Mouse (Mus musculus): ENCODE measurements around the gene Ankrd9. TPM values are rescaled to one million over a fixed set of nuclear protein-coding genes. Genes with fewer than 3 reads are reported as not detected.
A peak's percentile ranks its signal among the peaks of the same experiment; 100 is the strongest.

Ankrd9 gene
- total and polyA plus RNA-seq, 3 experiments: 13.8 to 26.0 TPM; not detected in 1

GRCm38 (mm10) chr12:110967146-110967545, 11.7 kb downstream of the Ankrd9 start:
- peaks cover 0 to 20% of the 10 kb centered on the region in 2 experiments; a peak in 2 of 4 replicates for H3K36me3 ChIP-seq (ENCODE audit: control insufficient read depth in 1 of 2, insufficient read depth in 2 of 2, low read length in 2 of 2)
- H3K27ac ChIP-seq (ENCODE audit: control insufficient read depth, low read depth, low read length): no peak overlapping the region
- H3K27me3 ChIP-seq (ENCODE audit: control insufficient read depth in 1 of 2, insufficient read depth in 2 of 2, low read length in 2 of 2): no peaks in the 10 kb centered on the region
- TF ChIP-seq ELF1 (IDR thresholded peaks at IDR 0.05; ENCODE audit: low read depth, low read length) (no peak), SMC3 (IDR thresholded peaks at IDR 0.05; ENCODE audit: low read depth, low read length) (no peak), CTCF (IDR thresholded peaks at IDR 0.05 in 2 of 3, conservative IDR thresholded peaks at IDR 0.05 in 1 of 3; ENCODE audit: control insufficient read depth in 1 of 3, insufficient read depth in 1 of 3, low read depth in 2 of 3, low read length in 3 of 3, poor library complexity in 1 of 3, severe bottlenecking in 1 of 3) (no peak), CHD2 (IDR thresholded peaks at IDR 0.05; ENCODE audit: low read length) (no peak), NRF1 (IDR thresholded peaks at IDR 0.05; ENCODE audit: insufficient read depth, low read depth, low read length, poor library complexity, severe bottlenecking) (no peak), TAL1 (IDR thresholded peaks at IDR 0.05; ENCODE audit: low read length) (no peak), MYC (IDR thresholded peaks at IDR 0.05; ENCODE audit: low read depth, low read length) (no peak), ZKSCAN1 (IDR thresholded peaks at IDR 0.05; ENCODE audit: low read depth, low read length) (no peak), POLR2AphosphoS2 (IDR thresholded peaks at IDR 0.05; ENCODE audit: low read length) (no peak)
- peaks cover 13 to 19% of the 10 kb centered on the region in 2 experiments for H3K4me1 ChIP-seq (ENCODE audit: control insufficient read depth in 1 of 2, insufficient read depth in 2 of 2, low read length in 2 of 2)
- no peaks in the 10 kb centered on the region for H3K9me3 ChIP-seq (replicated peaks; ENCODE audit: insufficient read depth, low read length)
- H3K9ac ChIP-seq (ENCODE audit: control insufficient read depth, low read depth, low read length, poor library complexity, severe bottlenecking): no peak overlapping the region
- DNase-seq (ENCODE audit: low read depth, low spot score): no peak
- no peaks in the 10 kb centered on the region for H3K79me2 ChIP-seq (ENCODE audit: control insufficient read depth, insufficient read depth, low read length, poor library complexity)
- H3K4me3 ChIP-seq (ENCODE audit: control insufficient read depth in 1 of 2, insufficient read depth in 1 of 2, low read depth in 2 of 2, low read length in 2 of 2): no peak overlapping the region

DNA sequence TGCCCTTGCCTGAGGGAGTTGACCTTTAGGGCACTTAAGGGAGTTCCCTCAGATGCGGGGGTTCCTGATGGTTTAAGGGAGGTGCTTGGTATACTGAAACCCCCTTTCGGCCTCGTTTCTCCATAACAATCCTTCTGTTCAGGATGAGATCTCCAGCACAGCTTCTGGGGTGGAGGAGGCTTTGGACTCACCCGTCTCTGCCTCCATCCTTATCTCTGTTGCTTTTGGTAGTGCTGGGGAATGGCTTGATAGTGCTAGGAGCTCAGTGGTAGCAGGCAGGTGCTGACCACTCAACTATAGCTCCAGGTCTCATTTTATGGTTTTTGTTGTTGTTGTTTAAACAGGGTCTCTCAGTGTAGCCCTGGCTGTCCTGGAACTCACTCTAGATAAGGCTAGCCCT, 12.8 kb downstream of the Ankrd9 start:
- Histone ChIP-seq H3K9ac (ENCODE audit: control insufficient read depth, low read depth, low read length, poor library complexity, severe bottlenecking) (no peak overlapping the region), H3K4me3 (ENCODE audit: control insufficient read depth in 1 of 2, insufficient read depth in 1 of 2, low read depth in 2 of 2, low read length in 2 of 2) (no peak overlapping the region), H3K9me3 (replicated peaks; ENCODE audit: insufficient read depth, low read length) (no peaks in the 10 kb centered on the region), H3K79me2 (ENCODE audit: control insufficient read depth, insufficient read depth, low read length, poor library complexity) (no peaks in the 10 kb centered on the region), H3K27ac (ENCODE audit: control insufficient read depth, low read depth, low read length) (no peak overlapping the region), H3K36me3 (ENCODE audit: control insufficient read depth in 1 of 2, insufficient read depth in 2 of 2, low read length in 2 of 2) (peaks cover 0 to 22% of the 10 kb centered on the region in 2 experiments; a peak in 2 of 4 replicates), H3K27me3 (ENCODE audit: control insufficient read depth in 1 of 2, insufficient read depth in 2 of 2, low read length in 2 of 2) (no peaks in the 10 kb centered on the region), H3K4me1 (ENCODE audit: control insufficient read depth in 1 of 2, insufficient read depth in 2 of 2, low read length in 2 of 2) (peaks cover 11 to 18% of the 10 kb centered on the region in 2 experiments)
- DNase-seq (ENCODE audit: low read depth, low spot score): no peak
- TF ChIP-seq GATA1 (IDR thresholded peaks at IDR 0.05; ENCODE audit: low read depth, low read length): no peak; the same call in 1 of the 2 replicates
- no peak for TF ChIP-seq ZKSCAN1 (IDR thresholded peaks at IDR 0.05; ENCODE audit: low read depth, low read length)
- no peak for TF ChIP-seq POLR2A (IDR thresholded peaks at IDR 0.05; ENCODE audit: control insufficient read depth in 1 of 2, insufficient read depth in 1 of 2, low read depth in 1 of 2, low read length in 2 of 2, poor library complexity in 1 of 2)
- TF ChIP-seq TBP (IDR thresholded peaks at IDR 0.05; ENCODE audit: low read depth, low read length): no peak
- no peak for TF ChIP-seq JUND (IDR thresholded peaks at IDR 0.05; ENCODE audit: low read depth, low read length)
- no peak for TF ChIP-seq ETS1 (IDR thresholded peaks at IDR 0.05; ENCODE audit: low read depth, low read length)
- no peak for TF ChIP-seq NRF1 (IDR thresholded peaks at IDR 0.05; ENCODE audit: insufficient read depth, low read depth, low read length, poor library complexity, severe bottlenecking)
- no peak for TF ChIP-seq RAD21 (IDR thresholded peaks at IDR 0.05; ENCODE audit: low read depth, low read length)

GRCm38 (mm10) chr12:110965500-110965899, 13.3 kb downstream of the Ankrd9 start:
- H3K27me3 ChIP-seq (ENCODE audit: control insufficient read depth in 1 of 2, insufficient read depth in 2 of 2, low read length in 2 of 2): no peaks in the 10 kb centered on the region
- peaks cover 11 to 18% of the 10 kb centered on the region in 2 experiments for H3K4me1 ChIP-seq (ENCODE audit: control insufficient read depth in 1 of 2, insufficient read depth in 2 of 2, low read length in 2 of 2)
- H3K27ac ChIP-seq (ENCODE audit: control insufficient read depth, low read depth, low read length): no peak overlapping the region
- DNase-seq (ENCODE audit: low read depth, low spot score): peak; percentile 48
- peaks cover 0 to 22% of the 10 kb centered on the region in 2 experiments; a peak in 2 of 4 replicates for H3K36me3 ChIP-seq (ENCODE audit: control insufficient read depth in 1 of 2, insufficient read depth in 2 of 2, low read length in 2 of 2)
- no peaks in the 10 kb centered on the region for H3K9me3 ChIP-seq (replicated peaks; ENCODE audit: insufficient read depth, low read length)
- no peaks in the 10 kb centered on the region for H3K79me2 ChIP-seq (ENCODE audit: control insufficient read depth, insufficient read depth, low read length, poor library complexity)
- H3K9ac ChIP-seq (ENCODE audit: control insufficient read depth, low read depth, low read length, poor library complexity, severe bottlenecking): no peak overlapping the region
- H3K4me3 ChIP-seq (ENCODE audit: control insufficient read depth in 1 of 2, insufficient read depth in 1 of 2, low read depth in 2 of 2, low read length in 2 of 2): no peak overlapping the region
- TF ChIP-seq JUND (IDR thresholded peaks at IDR 0.05; ENCODE audit: low read depth, low read length) (no peak), GABPA (IDR thresholded peaks at IDR 0.05; ENCODE audit: low read depth, low read length) (no peak), ELF1 (IDR thresholded peaks at IDR 0.05; ENCODE audit: low read depth, low read length) (no peak), BHLHE40 (IDR thresholded peaks at IDR 0.05; ENCODE audit: borderline replicate concordance, low read depth, low read length) (no peak), ZMIZ1 (IDR thresholded peaks at IDR 0.05; ENCODE audit: low read depth, low read length) (no peak), CHD1 (IDR thresholded peaks at IDR 0.05; ENCODE audit: low read depth, low read length) (no peak), ETS1 (IDR thresholded peaks at IDR 0.05; ENCODE audit: low read depth, low read length) (no peak), RCOR1 (IDR thresholded peaks at IDR 0.05; ENCODE audit: low read depth, low read length) (no peak), MAX (IDR thresholded peaks at IDR 0.05; ENCODE audit: low read length) (no peak), MEF2A (IDR thresholded peaks at IDR 0.05; ENCODE audit: extremely low read depth, insufficient replicate concordance, low read depth, low read length, poor library complexity, severe bottlenecking) (no peak), POLR2A (IDR thresholded peaks at IDR 0.05; ENCODE audit: control insufficient read depth in 1 of 2, insufficient read depth in 1 of 2, low read depth in 1 of 2, low read length in 2 of 2, poor library complexity in 1 of 2) (no peak), TCF12 (IDR thresholded peaks at IDR 0.05; ENCODE audit: low read depth, low read length) (no peak), MXI1 (IDR thresholded peaks at IDR 0.05; ENCODE audit: low read depth, low read length) (no peak), ZKSCAN1 (IDR thresholded peaks at IDR 0.05; ENCODE audit: low read depth, low read length) (no peak), NELFE (IDR thresholded peaks at IDR 0.05; ENCODE audit: low read depth, low read length) (no peak), EP300 (IDR thresholded peaks at IDR 0.05; ENCODE audit: low read depth in 1 of 2, low read length in 2 of 2) (no peak)
